Mouse (Mus musculus) MEL (cell line): ENCODE results near the gene Fcrl6. TPM values are rescaled to one million over a fixed set of nuclear protein-coding genes. Genes with fewer than 3 reads are reported as not detected.

ENCODE experiments used
- DNase-seq: peaks from one replicate; pipeline ENCODE4 v3.0.0; 2011; ENCODE audit warnings: low read depth, low spot score
- H3K27ac ChIP-seq: 2 replicates; pipeline ENCODE4 v1.5.1; 2012; ENCODE audit warnings: low read depth, mild to moderate bottlenecking, control low read depth, low read length, moderate library complexity; ENCODE audit not compliant: control insufficient read depth
- H3K27me3 ChIP-seq, 2 experiments: fragments of 150-350 bp in 1 of 2; sonication (generic) in 1 of 2; 2 replicates each; pipeline ENCODE4 v1.6.1; 2012; ENCODE audit warnings: low read length in 2 of 2, mild to moderate bottlenecking in 2 of 2, improper control_type of control experiment in 1 of 2, moderate library complexity in 1 of 2; ENCODE audit not compliant: insufficient read depth in 2 of 2, control insufficient read depth in 1 of 2
- H3K36me3 ChIP-seq, 2 experiments: 2 replicates each; pipeline ENCODE4 v1.6.1; 2012 to 2014; ENCODE audit warnings: low read length in 2 of 2, improper control_type of control experiment in 1 of 2, inconsistent platforms in 1 of 2, mild to moderate bottlenecking in 1 of 2; ENCODE audit not compliant: insufficient read depth in 2 of 2, control insufficient read depth in 1 of 2
- H3K4me1 ChIP-seq, 2 experiments: fragments of 150-350 bp in 1 of 2; sonication (generic) in 1 of 2; 2 replicates each; pipeline ENCODE4 v1.6.1; 2012; ENCODE audit warnings: low read length in 2 of 2, improper control_type of control experiment in 1 of 2, mild to moderate bottlenecking in 1 of 2; ENCODE audit not compliant: insufficient read depth in 2 of 2, control insufficient read depth in 1 of 2
- H3K4me3 ChIP-seq, 2 experiments: fragments of 150-350 bp in 1 of 2; sonication (generic) in 1 of 2; 2 replicates each; pipeline ENCODE4 v1.5.1; 2012; ENCODE audit warnings: low read depth in 2 of 2, low read length in 2 of 2, mild to moderate bottlenecking in 2 of 2, moderate library complexity in 2 of 2, control low read depth in 1 of 2, improper control_type of control experiment in 1 of 2; ENCODE audit not compliant: control insufficient read depth in 1 of 2, insufficient read depth in 1 of 2
- H3K79me2 ChIP-seq: 2 replicates; pipeline ENCODE4 v1.6.1; 2012; ENCODE audit warnings: mild to moderate bottlenecking, low read length, moderate library complexity; ENCODE audit not compliant: control insufficient read depth, poor library complexity, insufficient read depth
- H3K9ac ChIP-seq: 2 replicates; pipeline ENCODE4 v1.6.1; 2012; ENCODE audit warnings: low read depth, mild to moderate bottlenecking, control low read depth, low read length, moderate library complexity; ENCODE audit not compliant: control insufficient read depth, poor library complexity, severe bottlenecking
- H3K9me3 ChIP-seq: fragments of 150-350 bp; sonication (generic); replicated peaks from 2 replicates; pipeline ENCODE4 v1.6.1; 2012; ENCODE audit warnings: mild to moderate bottlenecking, low read length, improper control_type of control experiment, moderate library complexity; ENCODE audit not compliant: insufficient read depth
- BHLHE40 ChIP-seq: IDR thresholded peaks from 2 replicates; pipeline ENCODE4 v1.6.1; 2012; ENCODE audit warnings: low read depth, mild to moderate bottlenecking, inconsistent platforms, low read length, improper control_type of control experiment, borderline replicate concordance
- CHD1 ChIP-seq: IDR thresholded peaks from 2 replicates; pipeline ENCODE4 v1.6.1; 2012; ENCODE audit warnings: low read depth, mild to moderate bottlenecking, inconsistent platforms, low read length, improper control_type of control experiment
- CHD2 ChIP-seq: IDR thresholded peaks from 2 replicates; pipeline ENCODE4 v1.6.1; 2011; ENCODE audit warnings: low read length, improper control_type of control experiment
- E2F4 ChIP-seq: IDR thresholded peaks from 2 replicates; pipeline ENCODE4 v1.6.1; 2011; ENCODE audit warnings: low read depth, low read length, improper control_type of control experiment, borderline replicate concordance
- ELF1 ChIP-seq: IDR thresholded peaks from 2 replicates; pipeline ENCODE4 v1.6.1; 2014; ENCODE audit warnings: low read depth, mild to moderate bottlenecking, inconsistent platforms, low read length, improper control_type of control experiment, moderate library complexity
- EP300 ChIP-seq, 2 experiments: IDR thresholded peaks; 2 replicates each; pipeline ENCODE4 v1.6.1; 2011; ENCODE audit warnings: improper control_type of control experiment in 2 of 2, low read length in 2 of 2, low read depth in 1 of 2, mild to moderate bottlenecking in 1 of 2
- ETS1 ChIP-seq: IDR thresholded peaks from 2 replicates; pipeline ENCODE4 v1.6.1; 2012; ENCODE audit warnings: low read depth, mild to moderate bottlenecking, inconsistent platforms, low read length, improper control_type of control experiment, moderate library complexity
- GABPA ChIP-seq: IDR thresholded peaks from 2 replicates; pipeline ENCODE4 v1.6.1; 2012; ENCODE audit warnings: low read depth, mild to moderate bottlenecking, inconsistent platforms, low read length, improper control_type of control experiment, moderate library complexity
- HCFC1 ChIP-seq: IDR thresholded peaks from 2 replicates; pipeline ENCODE4 v1.6.1; 2012; ENCODE audit warnings: low read depth, mild to moderate bottlenecking, inconsistent platforms, low read length, improper control_type of control experiment, moderate library complexity
- JUND ChIP-seq: IDR thresholded peaks from 2 replicates; pipeline ENCODE4 v1.6.1; 2011; ENCODE audit warnings: low read depth, mild to moderate bottlenecking, improper control_type of control experiment, low read length
- MAFK ChIP-seq: IDR thresholded peaks from 2 replicates; pipeline ENCODE4 v1.6.1; 2011; ENCODE audit warnings: low read depth, mild to moderate bottlenecking, low read length, improper control_type of control experiment, borderline replicate concordance
- MEF2A ChIP-seq: IDR thresholded peaks from 2 replicates; pipeline ENCODE4 v1.6.1; 2014; ENCODE audit warnings: low read depth, mild to moderate bottlenecking, inconsistent platforms, low read length, improper control_type of control experiment; ENCODE audit not compliant: poor library complexity, insufficient replicate concordance, severe bottlenecking; ENCODE audit errors: extremely low read depth
- MXI1 ChIP-seq: IDR thresholded peaks from 2 replicates; pipeline ENCODE4 v1.6.1; 2011; ENCODE audit warnings: mild to moderate bottlenecking, low read depth, low read length, improper control_type of control experiment
- MYB ChIP-seq: IDR thresholded peaks from 2 replicates; pipeline ENCODE4 v1.6.1; 2011; ENCODE audit warnings: mild to moderate bottlenecking, low read depth, low read length, improper control_type of control experiment
- MYC ChIP-seq: IDR thresholded peaks from 2 replicates; pipeline ENCODE4 v1.6.1; 2011; ENCODE audit warnings: low read depth, mild to moderate bottlenecking, low read length, improper control_type of control experiment, moderate library complexity
- NELFE ChIP-seq: IDR thresholded peaks from 2 replicates; pipeline ENCODE4 v1.6.1; 2011; ENCODE audit warnings: low read depth, low read length, improper control_type of control experiment
- NRF1 ChIP-seq: IDR thresholded peaks from 2 replicates; pipeline ENCODE4 v1.6.1; 2014; ENCODE audit warnings: low read depth, mild to moderate bottlenecking, inconsistent platforms, low read length, improper control_type of control experiment, moderate library complexity; ENCODE audit not compliant: poor library complexity, insufficient read depth, severe bottlenecking
- POLR2A ChIP-seq, 2 experiments: IDR thresholded peaks; 2 replicates each; pipeline ENCODE4 v1.6.1; 2011 to 2012; ENCODE audit warnings: low read length in 2 of 2, mild to moderate bottlenecking in 2 of 2, control low read depth in 1 of 2, improper control_type of control experiment in 1 of 2, low read depth in 1 of 2, moderate library complexity in 1 of 2; ENCODE audit not compliant: control insufficient read depth in 1 of 2, insufficient read depth in 1 of 2, poor library complexity in 1 of 2
- POLR2AphosphoS2 ChIP-seq: IDR thresholded peaks from 2 replicates; pipeline ENCODE4 v1.6.1; 2011; ENCODE audit warnings: low read length, improper control_type of control experiment
- RCOR1 ChIP-seq: IDR thresholded peaks from 2 replicates; pipeline ENCODE4 v1.6.1; 2012; ENCODE audit warnings: low read depth, mild to moderate bottlenecking, inconsistent platforms, low read length, improper control_type of control experiment
- SMC3 ChIP-seq: IDR thresholded peaks from 2 replicates; pipeline ENCODE4 v1.6.1; 2011; ENCODE audit warnings: low read depth, low read length, improper control_type of control experiment
- ZC3H11A ChIP-seq: IDR thresholded peaks from 2 replicates; pipeline ENCODE4 v1.6.1; 2012; ENCODE audit warnings: low read depth, mild to moderate bottlenecking, inconsistent platforms, low read length, improper control_type of control experiment
- ZMIZ1 ChIP-seq: IDR thresholded peaks from 2 replicates; pipeline ENCODE4 v1.6.1; 2012; ENCODE audit warnings: low read depth, mild to moderate bottlenecking, inconsistent platforms, low read length, improper control_type of control experiment, moderate library complexity
- ZNF384 ChIP-seq: IDR thresholded peaks from 2 replicates; pipeline ENCODE4 v1.6.1; 2012; ENCODE audit warnings: low read depth, mild to moderate bottlenecking, inconsistent platforms, low read length, improper control_type of control experiment
- polyA plus RNA-seq, 2 experiments: library from polyadenylated mRNA; stranded (reverse) in 1 of 2; unstranded in 1 of 2; fragments of >175 nt in 1 of 2; fragments of >200 nt in 1 of 2; gene quantifications; 2 replicates each; pipeline versions ENCODE4 v1.2.1 to v1.2.4; 2012; ENCODE audit warnings: low replicate concordance in 2 of 2, low read depth in 1 of 2; ENCODE audit not compliant: insufficient read length in 2 of 2, insufficient read depth in 1 of 2, missing spikeins in 1 of 2
- total RNA-seq: library from RNA; depleted of rRNA; stranded (reverse); fragments of 300-350 nt; gene quantifications from 2 replicates; pipeline ENCODE4 v1.2.3, GENCODE M21; 2012

The Fcrl6 gene
- total and polyA plus RNA-seq, 3 experiments = not detected

DNA sequence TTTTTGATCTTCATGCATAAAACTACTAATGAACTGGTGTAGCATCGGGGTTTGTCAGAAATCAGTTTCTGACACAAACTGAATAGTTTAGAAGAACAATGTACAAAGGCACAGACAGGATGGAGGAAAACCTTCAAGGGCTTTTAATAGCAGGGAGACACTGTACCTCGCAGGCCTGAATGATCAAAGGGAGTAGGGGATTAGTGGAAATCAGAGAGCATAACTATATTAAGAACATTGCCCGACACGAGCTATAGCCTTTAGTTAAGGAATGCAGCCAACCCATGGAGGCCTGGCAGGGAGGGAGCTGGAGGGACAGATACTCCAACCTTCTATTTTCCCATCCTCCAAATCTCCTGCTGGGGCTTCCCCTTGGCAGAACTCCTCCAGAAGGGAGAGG is 44.9 kb upstream of the Fcrl6 start:
- no peak for DNase-seq

DNA sequence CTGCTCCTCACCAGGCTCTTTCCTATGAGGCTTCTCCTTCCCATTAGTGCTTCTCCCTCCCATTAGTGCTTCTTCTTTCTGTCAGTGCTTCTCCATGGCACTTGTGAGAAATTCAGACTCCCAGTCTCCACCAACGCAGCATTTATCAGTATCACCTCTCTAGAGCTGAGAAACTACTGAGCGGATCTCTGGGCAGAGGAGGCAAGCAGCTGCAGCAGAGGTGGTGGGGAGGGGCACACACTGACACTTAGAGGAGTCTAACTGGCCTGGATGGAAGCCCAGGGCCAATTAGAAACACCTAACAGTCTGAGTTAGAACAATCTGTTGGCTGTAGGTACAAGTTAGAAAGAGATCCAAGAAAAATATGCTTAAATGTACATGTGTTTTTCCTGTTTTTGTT is 36.4 kb upstream of the Fcrl6 start:
- no peak for DNase-seq
- no peaks in the 10 kb centered on the region for H3K36me3 ChIP-seq

More for the DNA sequence above, 44.9 kb upstream of the Fcrl6 start:
- TF ChIP-seq ZC3H11A (no peak), HCFC1 (no peak), MAFK (no peak), ETS1 (no peak), SMC3 (no peak), RCOR1 (no peak), ELF1 (no peak), E2F4 (no peak), MEF2A (no peak), POLR2A (IDR thresholded peaks at IDR 0.05; ENCODE audit: control insufficient read depth in 1 of 2, insufficient read depth in 1 of 2, low read depth in 1 of 2, low read length in 2 of 2, poor library complexity in 1 of 2) (no peak)
- H3K27me3 ChIP-seq = no peaks in the 10 kb centered on the region; a peak in 3 of 4 replicates
- H3K27ac ChIP-seq = no peak overlapping the region
- H3K9me3 ChIP-seq = no peaks in the 10 kb centered on the region
- H3K79me2 ChIP-seq = no peaks in the 10 kb centered on the region
- no peak overlapping the region for H3K4me3 ChIP-seq
- H3K36me3 ChIP-seq = no peaks in the 10 kb centered on the region
- peaks cover 0 to 3% of the 10 kb centered on the region in 2 experiments; a peak in 1 of 4 replicates for H3K4me1 ChIP-seq
- no peak overlapping the region for H3K9ac ChIP-seq

More for the DNA sequence above, 36.4 kb upstream of the Fcrl6 start:
- H3K27ac ChIP-seq = no peak overlapping the region
- H3K4me1 ChIP-seq = peaks cover 0 to 3% of the 10 kb centered on the region in 2 experiments; a peak in 1 of 4 replicates
- H3K79me2 ChIP-seq = no peaks in the 10 kb centered on the region
- no peak overlapping the region for H3K4me3 ChIP-seq
- peaks cover 4% of the 10 kb centered on the region in 2 experiments for H3K27me3 ChIP-seq
- H3K9ac ChIP-seq = no peak overlapping the region
- no peaks in the 10 kb centered on the region for H3K9me3 ChIP-seq
- TF ChIP-seq ETS1 = no peak
- no peak for TF ChIP-seq BHLHE40
- no peak for TF ChIP-seq MYB
- no peak for TF ChIP-seq NELFE
- TF ChIP-seq JUND = no peak
- TF ChIP-seq CHD2 = no peak
- no peak for TF ChIP-seq SMC3
- TF ChIP-seq EP300 (IDR thresholded peaks at IDR 0.05; ENCODE audit: low read depth in 1 of 2, low read length in 2 of 2) = no peak
- no peak for TF ChIP-seq MEF2A
- no peak for TF ChIP-seq CHD1
- no peak for TF ChIP-seq GABPA
- TF ChIP-seq NRF1 = no peak
- no peak for TF ChIP-seq ZNF384
- no peak for TF ChIP-seq MXI1
- TF ChIP-seq E2F4 = no peak
- TF ChIP-seq MAFK = no peak
- TF ChIP-seq ZC3H11A = no peak
- no peak for TF ChIP-seq ZMIZ1
- TF ChIP-seq MYC = no peak
- TF ChIP-seq POLR2AphosphoS2 = no peak
